13 mouse cellular contexts compared by ENCODE assay signal in the genomic region with DNA sequence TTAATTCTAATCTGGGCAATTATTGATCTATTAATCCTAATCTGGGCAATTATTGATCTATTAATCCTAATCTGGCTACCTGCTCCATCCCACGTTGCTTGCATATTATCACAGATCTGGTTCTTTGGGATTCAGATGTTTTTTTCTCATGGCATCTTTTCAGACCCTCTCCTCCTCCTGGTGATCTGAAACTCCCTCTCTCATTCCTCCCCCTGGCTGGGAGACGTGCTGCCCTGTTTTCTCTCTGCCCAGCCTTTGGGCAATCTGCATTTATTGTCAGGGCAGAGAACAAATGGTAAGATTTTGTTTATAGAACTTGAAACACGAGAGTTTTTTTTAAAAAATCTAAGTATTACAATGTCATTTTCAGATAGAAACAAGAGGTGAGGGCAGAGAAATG. TPM values are rescaled to one million over a fixed set of nuclear protein-coding genes. Genes with fewer than 3 reads are reported as not detected.
DNase-seq lines count a peak whose midpoint lies in the region; ATAC-seq lines count a peak whose summit lies in the region.
"Had no signal": no experiment of that assay in that cellular context is flagged by ENCODE, and none has a peak within 500 bp of the region (broad histone marks: within the 10 kb centered on the region; RNA-seq: fewer than 3 reads in every experiment).

No protein-coding gene starts in this region.

- no peak for ATAC-seq in kidney, embryonic 16.5 days (ENCODE audit: low FRiP score, low TSS enrichment)
- ATAC-seq in limb, embryonic 13.5 days (ENCODE audit: low FRiP score, low read depth), result no peak
- no peak for ATAC-seq in neural tube, embryonic 15.5 days (ENCODE audit: low FRiP score)

- no peak for DNase-seq in kidney, postnatal 4 days
- no peak for DNase-seq in forebrain, embryonic 10.5 days (ENCODE audit: extremely low spot score, low spot score)
- no peak for DNase-seq in cerebellum, adult 11-12 months
- no peak for DNase-seq in gastrocnemius, adult 18-20 months (ENCODE audit: low spot score)
- no peak for DNase-seq in adrenal gland, postnatal 4 days (ENCODE audit: low spot score in 2 of 2)
- DNase-seq: adrenal gland, postnatal 25 days; gastrocnemius, postnatal 25 days; kidney, postnatal 14 days had no signal

- no peaks in the 10 kb centered on the region for H3K36me3 ChIP-seq in kidney, embryonic 16.5 days (ENCODE audit: insufficient read depth, low read length)
- H3K36me3 ChIP-seq in forebrain, embryonic 10.5 days (replicated peaks), result peaks cover 3% of the 10 kb centered on the region
- no peaks in the 10 kb centered on the region for H3K36me3 ChIP-seq in limb, embryonic 13.5 days
- no peaks in the 10 kb centered on the region for H3K36me3 ChIP-seq in neural tube, embryonic 15.5 days

- H3K27me3 ChIP-seq in kidney, embryonic 16.5 days (ENCODE audit: insufficient read depth, low read length), result no peaks in the 10 kb centered on the region
- no peaks in the 10 kb centered on the region for H3K27me3 ChIP-seq in forebrain, embryonic 10.5 days (ENCODE audit: poor library complexity, severe bottlenecking)
- no peaks in the 10 kb centered on the region for H3K27me3 ChIP-seq in limb, embryonic 13.5 days
- no peaks in the 10 kb centered on the region for H3K27me3 ChIP-seq in neural tube, embryonic 15.5 days (replicated peaks)

- no peak overlapping the region for H3K27ac ChIP-seq in kidney, embryonic 16.5 days (ENCODE audit: low read length)
- H3K27ac ChIP-seq in forebrain, embryonic 10.5 days, result no peak overlapping the region
- H3K27ac ChIP-seq in limb, embryonic 13.5 days, result no peak overlapping the region
- H3K27ac ChIP-seq in neural tube, embryonic 15.5 days (replicated peaks), result no peak overlapping the region

- H3K9ac ChIP-seq in kidney, embryonic 16.5 days (replicated peaks; ENCODE audit: low read length), result no peak overlapping the region
- H3K9ac ChIP-seq in limb, embryonic 13.5 days, result no peak overlapping the region; the same call in 1 of the 2 replicates
- H3K9ac ChIP-seq in neural tube, embryonic 15.5 days (replicated peaks), result no peak overlapping the region

- H3K4me3 ChIP-seq in kidney, embryonic 16.5 days (ENCODE audit: low read length), result no peak overlapping the region
- H3K4me3 ChIP-seq in forebrain, embryonic 10.5 days, result peak overlapping the region; percentile 62; the same call in 1 of the 2 replicates
- peak overlapping the region; percentile 55 for H3K4me3 ChIP-seq in limb, embryonic 13.5 days
- H3K4me3 ChIP-seq in neural tube, embryonic 15.5 days (replicated peaks), result no peak overlapping the region

- H3K9me3 ChIP-seq in kidney, embryonic 16.5 days (ENCODE audit: low read length), result no peaks in the 10 kb centered on the region
- H3K9me3 ChIP-seq in forebrain, embryonic 10.5 days, result no peaks in the 10 kb centered on the region
- no peaks in the 10 kb centered on the region for H3K9me3 ChIP-seq in limb, embryonic 13.5 days
- H3K9me3 ChIP-seq in neural tube, embryonic 15.5 days (replicated peaks), result no peaks in the 10 kb centered on the region

- H3K4me2 ChIP-seq in kidney, embryonic 16.5 days (replicated peaks; ENCODE audit: low read depth, low read length), result peak overlapping the region; percentile 60; the same call in 1 of the 2 replicates
- H3K4me2 ChIP-seq in limb, embryonic 13.5 days (replicated peaks), result peak overlapping the region; percentile 76
- peak overlapping the region; percentile 72 for H3K4me2 ChIP-seq in neural tube, embryonic 15.5 days

- 59% methylated on average over 3 of the region's 3 CpGs for WGBS in kidney, embryonic 16.5 days
- WGBS in forebrain, embryonic 10.5 days, result 75% methylated on average over 3 of the region's 3 CpGs
- WGBS in limb, embryonic 13.5 days, result 64% methylated on average over 3 of the region's 3 CpGs
- 75% methylated on average over 3 of the region's 3 CpGs for WGBS in neural tube, embryonic 15.5 days

- peaks cover 10% of the 10 kb centered on the region; the same call in 1 of the 2 replicates for H3K4me1 ChIP-seq in kidney, embryonic 16.5 days (ENCODE audit: insufficient read depth, low read length)
- peaks cover 24% of the 10 kb centered on the region for H3K4me1 ChIP-seq in forebrain, embryonic 10.5 days
- H3K4me1 ChIP-seq in limb, embryonic 13.5 days, result peaks cover 15% of the 10 kb centered on the region
- H3K4me1 ChIP-seq in neural tube, embryonic 15.5 days, result peaks cover 17% of the 10 kb centered on the region

RNA-seq across cellular contexts. Expression of a gene that starts 1.3 kb away (rescaled TPM):
- 4.0 and 5.4 TPM in 2 replicates for polyA plus RNA-seq in kidney, embryonic 16.5 days (2015; fragmentation: Nextera tagmentation; extraction: Ambion mirVana)
- polyA plus RNA-seq in forebrain, embryonic 10.5 days (2016; fragmentation: Nextera tagmentation; extraction: Ambion mirVana), result 6.7 and 7.6 TPM in 2 replicates
- 4.9 and 6.3 TPM in 2 replicates for polyA plus RNA-seq in limb, embryonic 13.5 days (2015; fragmentation: Nextera tagmentation; extraction: Ambion mirVana)
- polyA plus RNA-seq in neural tube, embryonic 15.5 days (2015; fragmentation: Nextera tagmentation; extraction: Ambion mirVana), result 10.1 and 10.7 TPM in 2 replicates
- total RNA-seq in gastrocnemius, adult 18-20 months (2021), result under 1 TPM; 0.37 to 0.64 TPM
- 1 to 10 TPM; 2.9 to 3.5 TPM for total RNA-seq in adrenal gland, postnatal 4 days (2021)

RNA-seq across cellular contexts. Expression of a gene that starts 13.4 kb away (rescaled TPM):
- 4.6 and 7.1 TPM in 2 replicates for polyA plus RNA-seq in kidney, embryonic 16.5 days (2015; fragmentation: Nextera tagmentation; extraction: Ambion mirVana)
- 7.9 and 8.3 TPM in 2 replicates for polyA plus RNA-seq in forebrain, embryonic 10.5 days (2016; fragmentation: Nextera tagmentation; extraction: Ambion mirVana)
- 8.2 and 8.8 TPM in 2 replicates for polyA plus RNA-seq in limb, embryonic 13.5 days (2015; fragmentation: Nextera tagmentation; extraction: Ambion mirVana)
- polyA plus RNA-seq in neural tube, embryonic 15.5 days (2015; fragmentation: Nextera tagmentation; extraction: Ambion mirVana), result 15.3 and 21.0 TPM in 2 replicates
- 10 to 100 TPM; 36.3 to 38.4 TPM for total RNA-seq in gastrocnemius, adult 18-20 months (2021)
- 10 to 100 TPM; 30.3 to 31.9 TPM for total RNA-seq in adrenal gland, postnatal 4 days (2021)

RNA-seq across cellular contexts. Expression of a gene that starts 34.1 kb away (rescaled TPM):
- polyA plus RNA-seq in kidney, embryonic 16.5 days (2015; fragmentation: Nextera tagmentation; extraction: Ambion mirVana), result 0.11 and 0.41 TPM in 2 replicates
- 2.8 and 3.7 TPM in 2 replicates for polyA plus RNA-seq in forebrain, embryonic 10.5 days (2016; fragmentation: Nextera tagmentation; extraction: Ambion mirVana)
- polyA plus RNA-seq in limb, embryonic 13.5 days (2015; fragmentation: Nextera tagmentation; extraction: Ambion mirVana), result 0.10 TPM in 1 of 2 replicates, not detected in the other
- 78.0 and 99.5 TPM in 2 replicates for polyA plus RNA-seq in neural tube, embryonic 15.5 days (2015; fragmentation: Nextera tagmentation; extraction: Ambion mirVana)
- total RNA-seq in gastrocnemius, adult 18-20 months (2021), result not detected
- 1 to 10 TPM; 1.1 to 1.6 TPM for total RNA-seq in adrenal gland, postnatal 4 days (2021)
- total RNA-seq: adrenal gland, postnatal 25 days; common myeloid progenitor, adult 5-6 weeks; gastrocnemius, postnatal 25 days; liver, adult 2 months had no signal
- polyA plus RNA-seq: liver, adult 2 months had no signal

RNA-seq across cellular contexts. Expression of a gene that starts 43.4 kb away (rescaled TPM):
- 36.8 and 45.6 TPM in 2 replicates for polyA plus RNA-seq in kidney, embryonic 16.5 days (2015; fragmentation: Nextera tagmentation; extraction: Ambion mirVana)
- polyA plus RNA-seq in forebrain, embryonic 10.5 days (2016; fragmentation: Nextera tagmentation; extraction: Ambion mirVana), result 70.8 and 76.5 TPM in 2 replicates
- polyA plus RNA-seq in limb, embryonic 13.5 days (2015; fragmentation: Nextera tagmentation; extraction: Ambion mirVana), result 47.5 TPM in 2 replicates
- polyA plus RNA-seq in neural tube, embryonic 15.5 days (2015; fragmentation: Nextera tagmentation; extraction: Ambion mirVana), result 81.5 and 89.4 TPM in 2 replicates
- 1 to 10 TPM; 5.1 to 6.9 TPM for total RNA-seq in gastrocnemius, adult 18-20 months (2021)
- 10 to 100 TPM; 21.6 to 23.0 TPM for total RNA-seq in adrenal gland, postnatal 4 days (2021)

Comparison
In these comparisons a context has a peak if more than half of its experiments do, and no peak if none do; other contexts are left out.
1. H3K4me3 ChIP-seq: peak in forebrain, embryonic 10.5 days (single experiment) and limb, embryonic 13.5 days (single experiment); none in kidney, embryonic 16.5 days (single experiment) and neural tube, embryonic 15.5 days (single experiment).
2. RNA of a gene that starts 34.1 kb away (polyA plus RNA-seq): 78.0 to 99.5 TPM in neural tube, embryonic 15.5 days; 2.8 to 3.7 TPM in forebrain, embryonic 10.5 days, 0.11 to 0.41 TPM in kidney, embryonic 16.5 days and 0.10 TPM in limb, embryonic 13.5 days; every median in the first group is over 10 times any median in the second.
3. Peak in every context shown above with its lines, with median percentiles within 50 percentile points of each other: H3K4me2 ChIP-seq.